Mouse (Mus musculus) macrophage (primary cell): Measurements from ENCODE around the gene Foxe1. TPM values are rescaled to one million over a fixed set of nuclear protein-coding genes. Genes with fewer than 3 reads are reported as not detected.

ENCODE experiments used
- polyA plus RNA-seq: library from polyadenylated mRNA; stranded (reverse); fragments of 250-400 nt; gene quantifications from 3 replicates; pipeline ENCODE4 v1.2.4, GENCODE M21; 2018; ENCODE audit warnings: inconsistent platforms

Foxe1 gene
- polyA plus RNA-seq, 1 experiment from 2014 or later = not detected

Other genes with a start within 250 kb of the Foxe1 start
- gene Ncbp1, start 205.0 kb upstream of the Foxe1 start, polyA plus RNA-seq = 23.8 to 37.1 TPM (median 27.7 TPM) in 3 replicates
- gene Tstd2, start 204.9 kb upstream of the Foxe1 start, polyA plus RNA-seq = 23.3 to 28.6 TPM (median 24.8 TPM) in 3 replicates
- gene Xpa, start 147.3 kb upstream of the Foxe1 start, polyA plus RNA-seq = 15.9 to 35.4 TPM (median 24.1 TPM) in 3 replicates
- 3.9 to 6.6 TPM (median 5.2 TPM) in 3 replicates for gene Trmo, start 45.8 kb downstream of the Foxe1 start, polyA plus RNA-seq
- gene Hemgn, start 69.9 kb downstream of the Foxe1 start, polyA plus RNA-seq = not detected in 3 replicates
- 116 to 339 TPM (median 295 TPM) in 3 replicates for gene Anp32b, start 107.3 kb downstream of the Foxe1 start, polyA plus RNA-seq
- gene Nans, start 145.6 kb downstream of the Foxe1 start, polyA plus RNA-seq = 32.4 to 51.6 TPM (median 48.9 TPM) in 3 replicates
- gene Trim14, start 192.5 kb downstream of the Foxe1 start, polyA plus RNA-seq = 89.8 to 107 TPM (median 90.1 TPM) in 3 replicates